Mouse (Mus musculus): ENCODE results near the gene Phkg2. TPM values are rescaled to one million over a fixed set of nuclear protein-coding genes. Genes with fewer than 3 reads are reported as not detected.

Phkg2 gene
- total and polyA plus RNA-seq, 3 experiments = 42.3 to 87.3 (median 50.8) TPM

- H3K27me3 ChIP-seq (ENCODE audit: insufficient read depth, low read length) = no peaks in the 10 kb centered on the region
- TF ChIP-seq CTCF (IDR thresholded peaks at IDR 0.05; ENCODE audit: low read depth, low read length) (no peak), POLR2AphosphoS5 (IDR thresholded peaks at IDR 0.05; ENCODE audit: insufficient replicate concordance, low read depth, low read length) (no peak), GATA2 (IDR thresholded peaks at IDR 0.05; ENCODE audit: borderline replicate concordance, low read depth, low read length) (no peak), TAL1 (conservative IDR thresholded peaks at IDR 0.05; ENCODE audit: low read depth, low read length) (no peak), GATA1 (IDR thresholded peaks at IDR 0.05; ENCODE audit: borderline replicate concordance, low read length) (no peak)
- H3K4me1 ChIP-seq (ENCODE audit: insufficient read depth, low read depth, low read length) = no peaks in the 10 kb centered on the region
- DNase-seq (ENCODE audit: low spot score) (no peak), ATAC-seq (ENCODE audit: extremely low read depth, insufficient number of reproducible peaks, low FRiP score, poor library complexity, severe bottlenecking) (no peak)
- no peaks in the 10 kb centered on the region for H3K9me3 ChIP-seq (replicated peaks)
- H3K36me3 ChIP-seq (replicated peaks) = peaks cover 79% of the 10 kb centered on the region
- no peak overlapping the region for H3K4me3 ChIP-seq (ENCODE audit: low read depth, low read length)
These were observed 8.6 kb upstream of the Phkg2 start for GRCm38 (mm10) chr7:127564381-127565150.

DNA sequence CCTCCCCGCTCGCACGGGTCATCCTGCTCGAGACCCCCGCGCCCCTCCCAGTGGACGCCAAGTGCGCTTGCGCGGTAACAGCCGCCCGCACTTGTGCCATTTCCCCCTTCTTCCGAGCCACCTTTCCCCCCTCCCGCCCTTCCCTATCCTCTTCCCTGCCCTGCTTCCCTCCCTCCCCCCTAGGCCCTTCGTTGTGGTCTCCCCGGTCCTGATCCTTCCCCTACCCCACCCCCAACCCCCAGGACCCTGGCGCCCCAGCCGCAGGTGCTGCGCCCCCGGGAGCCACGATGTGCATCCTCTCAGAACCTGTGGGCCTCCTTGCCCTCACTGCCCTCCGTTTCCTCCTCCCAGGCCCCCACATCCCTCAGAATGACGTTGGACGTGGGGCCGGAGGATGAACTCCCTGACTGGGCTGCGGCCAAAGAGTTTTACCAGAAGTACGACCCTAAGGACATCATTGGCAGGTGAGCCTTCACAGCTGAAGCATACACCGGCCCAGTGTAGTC lies 416 bp downstream of the Phkg2 start:
- DNase-seq (ENCODE audit: low spot score) = peak; percentile 30
- Histone ChIP-seq H3K27me3 (ENCODE audit: insufficient read depth, low read length) (no peaks in the 10 kb centered on the region), H3K36me3 (replicated peaks) (peaks cover 59% of the 10 kb centered on the region), H3K4me3 (ENCODE audit: low read depth, low read length) (peak overlapping the region; percentile 85), H3K4me1 (ENCODE audit: insufficient read depth, low read depth, low read length) (peaks cover 23% of the 10 kb centered on the region), H3K9me3 (replicated peaks) (no peaks in the 10 kb centered on the region)
- ATAC-seq (ENCODE audit: extremely low read depth, insufficient number of reproducible peaks, low FRiP score, poor library complexity, severe bottlenecking) = no peak
- TF ChIP-seq GATA2 (IDR thresholded peaks at IDR 0.05; ENCODE audit: borderline replicate concordance, low read depth, low read length) (no peak), TAL1 (conservative IDR thresholded peaks at IDR 0.05; ENCODE audit: low read depth, low read length) (no peak), GATA1 (IDR thresholded peaks at IDR 0.05; ENCODE audit: borderline replicate concordance, low read length) (no peak), CTCF (IDR thresholded peaks at IDR 0.05; ENCODE audit: low read depth, low read length) (no peak), POLR2AphosphoS5 (IDR thresholded peaks at IDR 0.05; ENCODE audit: insufficient replicate concordance, low read depth, low read length) (no peak)

DNA sequence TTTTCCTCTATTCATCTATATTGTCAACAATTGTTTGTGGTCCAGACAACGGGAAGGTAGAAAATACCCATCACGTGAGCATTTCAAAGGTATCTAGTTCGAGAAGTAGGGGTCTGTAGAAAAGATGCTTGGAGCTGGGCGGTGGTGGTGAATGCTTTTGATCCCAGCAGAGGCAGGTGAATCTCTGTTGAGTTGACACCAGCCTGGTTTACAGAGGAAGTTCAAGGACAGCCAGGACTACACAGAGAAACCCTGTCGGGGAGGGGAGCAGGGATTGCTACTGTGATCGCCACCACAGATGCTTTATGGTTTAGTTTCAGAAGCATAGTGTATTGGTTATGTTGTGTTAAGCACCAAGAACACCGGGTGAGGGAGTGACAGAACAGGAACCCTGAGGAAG lies 975 bp downstream of the Phkg2 start:
- H3K4me1 ChIP-seq (ENCODE audit: insufficient read depth, low read depth, low read length) = peaks cover 23% of the 10 kb centered on the region
- TF ChIP-seq GATA1 (IDR thresholded peaks at IDR 0.05; ENCODE audit: borderline replicate concordance, low read length) (no peak), GATA2 (IDR thresholded peaks at IDR 0.05; ENCODE audit: borderline replicate concordance, low read depth, low read length) (no peak), CTCF (IDR thresholded peaks at IDR 0.05; ENCODE audit: low read depth, low read length) (no peak), TAL1 (conservative IDR thresholded peaks at IDR 0.05; ENCODE audit: low read depth, low read length) (no peak), POLR2AphosphoS5 (IDR thresholded peaks at IDR 0.05; ENCODE audit: insufficient replicate concordance, low read depth, low read length) (no peak)

GRCm38 (mm10) chr7:127583260-127583659 lies 10.1 kb downstream of the Phkg2 start:
- DNase-seq (ENCODE audit: low spot score) (no peak), ATAC-seq (ENCODE audit: extremely low read depth, insufficient number of reproducible peaks, low FRiP score, poor library complexity, severe bottlenecking) (no peak)
- Histone ChIP-seq H3K36me3 (replicated peaks) (peaks cover 81% of the 10 kb centered on the region), H3K27me3 (ENCODE audit: insufficient read depth, low read length) (no peaks in the 10 kb centered on the region), H3K9me3 (replicated peaks) (no peaks in the 10 kb centered on the region), H3K4me3 (ENCODE audit: low read depth, low read length) (no peak overlapping the region), H3K4me1 (ENCODE audit: insufficient read depth, low read depth, low read length) (peaks cover 27% of the 10 kb centered on the region)
- no peak for TF ChIP-seq GATA1 (IDR thresholded peaks at IDR 0.05; ENCODE audit: borderline replicate concordance, low read length)
- no peak for TF ChIP-seq CTCF (IDR thresholded peaks at IDR 0.05; ENCODE audit: low read depth, low read length)
- TF ChIP-seq GATA2 (IDR thresholded peaks at IDR 0.05; ENCODE audit: borderline replicate concordance, low read depth, low read length) = no peak
- no peak for TF ChIP-seq TAL1 (conservative IDR thresholded peaks at IDR 0.05; ENCODE audit: low read depth, low read length)
- no peak for TF ChIP-seq POLR2AphosphoS5 (IDR thresholded peaks at IDR 0.05; ENCODE audit: insufficient replicate concordance, low read depth, low read length)

More for the DNA sequence above, 975 bp downstream of the Phkg2 start:
- H3K9me3 ChIP-seq (replicated peaks) = no peaks in the 10 kb centered on the region
- peaks cover 58% of the 10 kb centered on the region for H3K36me3 ChIP-seq (replicated peaks)
- peak overlapping the region; percentile 85 for H3K4me3 ChIP-seq (ENCODE audit: low read depth, low read length)
- DNase-seq (ENCODE audit: low spot score) (no peak), ATAC-seq (ENCODE audit: extremely low read depth, insufficient number of reproducible peaks, low FRiP score, poor library complexity, severe bottlenecking) (no peak)
- H3K27me3 ChIP-seq (ENCODE audit: insufficient read depth, low read length) = no peaks in the 10 kb centered on the region

- TF ChIP-seq GATA1 (IDR thresholded peaks at IDR 0.05; ENCODE audit: borderline replicate concordance, low read length) (no peak), POLR2AphosphoS5 (IDR thresholded peaks at IDR 0.05; ENCODE audit: insufficient replicate concordance, low read depth, low read length) (no peak), GATA2 (IDR thresholded peaks at IDR 0.05; ENCODE audit: borderline replicate concordance, low read depth, low read length) (no peak), TAL1 (conservative IDR thresholded peaks at IDR 0.05; ENCODE audit: low read depth, low read length) (no peak), CTCF (IDR thresholded peaks at IDR 0.05; ENCODE audit: low read depth, low read length) (no peak)
- peaks cover 73% of the 10 kb centered on the region for H3K36me3 ChIP-seq (replicated peaks)
- H3K27me3 ChIP-seq (ENCODE audit: insufficient read depth, low read length) = no peaks in the 10 kb centered on the region
- ATAC-seq (ENCODE audit: extremely low read depth, insufficient number of reproducible peaks, low FRiP score, poor library complexity, severe bottlenecking) = no peak
- H3K4me1 ChIP-seq (ENCODE audit: insufficient read depth, low read depth, low read length) = peaks cover 36% of the 10 kb centered on the region
- DNase-seq (ENCODE audit: low spot score) = no peak
- H3K4me3 ChIP-seq (ENCODE audit: low read depth, low read length) = no peak overlapping the region
- H3K9me3 ChIP-seq (replicated peaks) = no peaks in the 10 kb centered on the region
These were observed 11.9 kb downstream of the Phkg2 start for GRCm38 (mm10) chr7:127585031-127585430.

GRCm38 (mm10) chr7:127586149-127586548 lies 13.0 kb downstream of the Phkg2 start:
- no peak for TF ChIP-seq GATA1 (IDR thresholded peaks at IDR 0.05; ENCODE audit: borderline replicate concordance, low read length)
- TF ChIP-seq CTCF (IDR thresholded peaks at IDR 0.05; ENCODE audit: low read depth, low read length) = no peak
- no peak for TF ChIP-seq TAL1 (conservative IDR thresholded peaks at IDR 0.05; ENCODE audit: low read depth, low read length)
- TF ChIP-seq GATA2 (IDR thresholded peaks at IDR 0.05; ENCODE audit: borderline replicate concordance, low read depth, low read length) = no peak
- no peak for TF ChIP-seq POLR2AphosphoS5 (IDR thresholded peaks at IDR 0.05; ENCODE audit: insufficient replicate concordance, low read depth, low read length)
- Histone ChIP-seq H3K9me3 (replicated peaks) (no peaks in the 10 kb centered on the region), H3K4me3 (ENCODE audit: low read depth, low read length) (no peak overlapping the region), H3K36me3 (replicated peaks) (peaks cover 73% of the 10 kb centered on the region), H3K27me3 (ENCODE audit: insufficient read depth, low read length) (no peaks in the 10 kb centered on the region), H3K4me1 (ENCODE audit: insufficient read depth, low read depth, low read length) (peaks cover 45% of the 10 kb centered on the region)
- DNase-seq (ENCODE audit: low spot score) (no peak), ATAC-seq (ENCODE audit: extremely low read depth, insufficient number of reproducible peaks, low FRiP score, poor library complexity, severe bottlenecking) (no peak)

Measured in G1E (cell line).